Comparison of ENCODE assay signal across 9 mouse cellular contexts in the genomic region with DNA sequence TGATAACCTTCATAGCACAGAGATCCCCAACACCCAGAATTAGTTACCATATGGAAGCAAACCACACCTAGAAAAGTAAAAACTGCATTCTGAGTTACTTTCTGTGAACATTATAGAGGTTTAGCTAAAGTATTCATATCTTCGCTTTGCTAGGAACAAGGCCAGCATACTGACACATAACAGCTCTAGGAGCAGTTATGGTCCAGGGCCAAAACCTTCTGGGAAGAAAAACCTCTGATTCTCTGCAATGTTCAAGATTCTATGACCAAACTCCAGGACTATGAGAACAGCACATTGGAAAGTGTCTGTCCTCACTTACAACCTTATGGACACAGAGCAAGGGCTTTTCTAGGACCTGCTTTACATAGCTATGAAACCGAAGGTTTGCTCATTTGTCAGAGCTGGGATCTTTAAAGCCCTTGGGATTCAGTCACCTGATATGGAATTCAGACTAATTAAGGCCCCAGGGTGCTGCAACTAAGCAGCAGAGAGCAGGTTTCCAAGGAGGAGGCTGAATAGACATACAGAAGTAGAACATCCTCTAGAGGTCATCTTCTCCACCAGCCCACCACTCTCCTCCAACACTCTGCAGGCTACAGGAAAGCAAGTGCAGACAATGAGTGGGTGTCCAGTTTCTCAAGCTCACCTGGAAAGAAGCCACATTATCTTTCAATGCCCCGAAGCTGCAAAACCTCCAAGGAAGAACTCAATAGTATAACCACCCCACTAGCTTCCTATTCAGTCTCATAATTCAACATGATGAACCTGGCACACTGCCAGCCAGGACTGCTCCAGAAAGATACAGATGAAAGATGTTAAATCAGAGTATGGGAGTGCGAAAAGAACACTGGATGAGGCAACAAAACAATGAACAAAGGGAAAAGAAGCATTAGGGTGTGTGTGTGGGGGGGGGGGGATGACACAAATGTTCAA. TPM values are rescaled to one million over a fixed set of nuclear protein-coding genes. Genes with fewer than 3 reads are reported as not detected.
DNase-seq lines count a peak whose midpoint lies in the region; ATAC-seq and TF ChIP-seq lines count a peak whose summit lies in the region.
"Had no signal": no experiment of that assay in that cellular context is flagged by ENCODE, and none has a peak within 500 bp of the region (broad histone marks: within the 10 kb centered on the region; RNA-seq: fewer than 3 reads in every experiment).

No protein-coding gene starts in this region.

- H3K9ac ChIP-seq in kidney, postnatal 0 days (ENCODE audit: low read depth, low read length) = no peak overlapping the region

- H3K4me3 ChIP-seq in kidney, postnatal 0 days (replicated peaks; ENCODE audit: low read depth, low read length) = no peak overlapping the region
- H3K4me3 ChIP-seq: myocyte had no signal

- no peak for ATAC-seq in CD4-positive, CD25-positive, alpha-beta regulatory T cell, adult 4 months
- ATAC-seq in kidney, postnatal 0 days (replicated peaks; ENCODE audit: low FRiP score, low read depth) = no peak

- H3K4me2 ChIP-seq in kidney, postnatal 0 days (ENCODE audit: low read length) = no peak overlapping the region

- 0 out of 2 replicates have a peak, but pooled peaks cover 4% of the 10 kb centered on the region for H3K4me1 ChIP-seq in kidney, postnatal 0 days (replicated peaks; ENCODE audit: insufficient read depth, low read length)

- H3K27ac ChIP-seq in kidney, postnatal 0 days = no peak overlapping the region

- H3K36me3 ChIP-seq in kidney, postnatal 0 days (ENCODE audit: insufficient read depth, low read length) = no peaks in the 10 kb centered on the region

- no peak for TF ChIP-seq CTCF in kidney, postnatal 0 days (IDR thresholded peaks at IDR 0.05; ENCODE audit: low read depth)

- H3K9me3 ChIP-seq in kidney, postnatal 0 days (replicated peaks; ENCODE audit: low read length) = no peaks in the 10 kb centered on the region

- H3K27me3 ChIP-seq in kidney, postnatal 0 days (ENCODE audit: insufficient read depth, low read length) = no peaks in the 10 kb centered on the region

- DNase-seq in CD4-positive, CD25-positive, alpha-beta regulatory T cell, adult 2 months (ENCODE audit: low read depth, low spot score) = peak; percentile 31
- DNase-seq in kidney, postnatal 0 days (ENCODE audit: low spot score) = peak; percentile 61
- no peak for DNase-seq in kidney, adult 18-20 months
- DNase-seq in right cerebral cortex, postnatal 10 days (ENCODE audit: low spot score in 2 of 2) = peak; percentile 51 to 56
- DNase-seq in right cerebral cortex, adult 18-20 months = no peak
- DNase-seq in testis, postnatal 14 days (ENCODE audit: low spot score) = peak; percentile 15
- DNase-seq in thymus, postnatal 10 days (ENCODE audit: low spot score in 2 of 2) = no peak

- 56% methylated on average over 4 of the region's 4 CpGs for WGBS in kidney, postnatal 0 days

RNA-seq across cellular contexts. Expression of a gene that starts 32.9 kb away (rescaled TPM):
- polyA plus RNA-seq in CD4-positive, CD25-positive, alpha-beta regulatory T cell, adult 4 months (2017; shearing (Covaris generic)) = 10 to 100 TPM; 25.0 to 31.5 TPM
- polyA plus RNA-seq in kidney, postnatal 0 days (2015; fragmentation: Nextera tagmentation; extraction: Ambion mirVana) = 6.9 and 8.3 TPM in 2 replicates

RNA-seq across cellular contexts. Expression of a gene that starts 33.5 kb away (rescaled TPM):
- polyA plus RNA-seq in CD4-positive, CD25-positive, alpha-beta regulatory T cell, adult 4 months (2017; shearing (Covaris generic)) = under 1 TPM; 0.24 to 0.73 TPM
- polyA plus RNA-seq in kidney, postnatal 0 days (2015; fragmentation: Nextera tagmentation; extraction: Ambion mirVana) = 1.7 and 1.8 TPM in 2 replicates

Comparison
In these comparisons a context has a peak if more than half of its experiments do, and no peak if none do; other contexts are left out.
1. DNase-seq: peak in CD4-positive, CD25-positive, alpha-beta regulatory T cell, adult 2 months (single experiment), kidney, postnatal 0 days (single experiment), right cerebral cortex, postnatal 10 days (2 of 2) and testis, postnatal 14 days (single experiment); none in kidney, adult 18-20 months (single experiment), right cerebral cortex, adult 18-20 months (single experiment) and thymus, postnatal 10 days (0 of 2).